Comparison of ENCODE assay signal across 9 mouse cellular contexts in the genomic region with DNA sequence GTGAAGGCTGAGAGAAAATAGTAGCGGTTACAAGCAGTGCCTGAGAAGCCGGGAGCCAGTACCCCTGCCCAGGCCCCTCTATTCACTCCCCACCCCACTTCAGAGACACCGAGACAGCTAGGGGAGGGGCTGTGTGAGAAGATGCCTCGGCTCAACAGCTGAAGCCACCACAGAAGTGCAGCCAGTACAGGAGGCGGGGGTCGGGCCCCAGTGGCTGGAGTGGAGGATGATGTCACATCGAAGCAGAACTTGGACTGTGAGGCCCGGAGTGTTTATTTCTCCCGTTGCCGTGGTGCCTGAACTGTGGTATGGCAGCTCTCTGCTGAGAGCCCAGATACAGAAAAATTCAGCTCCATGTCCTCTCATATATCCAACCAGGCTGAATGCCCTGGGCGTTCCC. TPM values are rescaled to one million over a fixed set of nuclear protein-coding genes. Genes with fewer than 3 reads are reported as not detected.
DNase-seq lines count a peak whose midpoint lies in the region; ATAC-seq lines count a peak whose summit lies in the region.
"Had no signal": no experiment of that assay in that cellular context is flagged by ENCODE, and none has a peak within 500 bp of the region (broad histone marks: within the 10 kb centered on the region; RNA-seq: fewer than 3 reads in every experiment).

No protein-coding gene starts in this region.

- H3K9me3 ChIP-seq in forebrain, embryonic 10.5 days: no peaks in the 10 kb centered on the region
- H3K9me3 ChIP-seq in forebrain, embryonic 12.5 days: no peaks in the 10 kb centered on the region
- no peaks in the 10 kb centered on the region for H3K9me3 ChIP-seq in embryonic facial prominence, embryonic 13.5 days
- no peaks in the 10 kb centered on the region for H3K9me3 ChIP-seq in hindbrain, embryonic 13.5 days
- no peaks in the 10 kb centered on the region for H3K9me3 ChIP-seq in midbrain, embryonic 16.5 days (replicated peaks; ENCODE audit: control insufficient read depth, low read length, poor library complexity, severe bottlenecking)

- H3K4me3 ChIP-seq in forebrain, embryonic 10.5 days: no peak overlapping the region
- H3K4me3 ChIP-seq in forebrain, embryonic 12.5 days (replicated peaks): no peak overlapping the region
- H3K4me3 ChIP-seq in embryonic facial prominence, embryonic 13.5 days: no peak overlapping the region
- H3K4me3 ChIP-seq in hindbrain, embryonic 13.5 days: no peak overlapping the region
- H3K4me3 ChIP-seq in midbrain, embryonic 16.5 days (ENCODE audit: low read depth, low read length): no peak overlapping the region

- H3K9ac ChIP-seq in forebrain, embryonic 12.5 days: no peak overlapping the region
- 0 out of 2 replicates have a peak overlapping the region, but pooled peaks have one; percentile 32 for H3K9ac ChIP-seq in embryonic facial prominence, embryonic 13.5 days
- H3K9ac ChIP-seq in hindbrain, embryonic 13.5 days: no peak overlapping the region
- no peak overlapping the region for H3K9ac ChIP-seq in midbrain, embryonic 16.5 days (ENCODE audit: low read depth, low read length)

- 72% methylated on average over 11 of the region's 11 CpGs for WGBS in forebrain, embryonic 10.5 days
- 45% methylated on average over 11 of the region's 11 CpGs for WGBS in forebrain, embryonic 12.5 days
- WGBS in embryonic facial prominence, embryonic 13.5 days: 41% methylated on average over 11 of the region's 11 CpGs
- WGBS in hindbrain, embryonic 13.5 days: 33% methylated on average over 11 of the region's 11 CpGs
- 29% methylated on average over 11 of the region's 11 CpGs for WGBS in midbrain, embryonic 16.5 days

- peaks cover 12% of the 10 kb centered on the region for H3K4me1 ChIP-seq in forebrain, embryonic 10.5 days
- peaks cover 8% of the 10 kb centered on the region for H3K4me1 ChIP-seq in forebrain, embryonic 12.5 days
- H3K4me1 ChIP-seq in embryonic facial prominence, embryonic 13.5 days: peaks cover 10% of the 10 kb centered on the region
- peaks cover 14% of the 10 kb centered on the region for H3K4me1 ChIP-seq in hindbrain, embryonic 13.5 days (replicated peaks)
- no peaks in the 10 kb centered on the region for H3K4me1 ChIP-seq in midbrain, embryonic 16.5 days (ENCODE audit: control insufficient read depth, insufficient read depth, low read length)

- H3K27me3 ChIP-seq in forebrain, embryonic 10.5 days (ENCODE audit: poor library complexity, severe bottlenecking): no peaks in the 10 kb centered on the region
- H3K27me3 ChIP-seq in forebrain, embryonic 12.5 days: no peaks in the 10 kb centered on the region
- H3K27me3 ChIP-seq in embryonic facial prominence, embryonic 13.5 days: no peaks in the 10 kb centered on the region
- no peaks in the 10 kb centered on the region for H3K27me3 ChIP-seq in hindbrain, embryonic 13.5 days
- H3K27me3 ChIP-seq in midbrain, embryonic 16.5 days (ENCODE audit: control insufficient read depth, insufficient read depth, low read depth, low read length): no peaks in the 10 kb centered on the region

- H3K36me3 ChIP-seq in forebrain, embryonic 10.5 days (replicated peaks): no peaks in the 10 kb centered on the region
- H3K36me3 ChIP-seq in forebrain, embryonic 12.5 days (replicated peaks): no peaks in the 10 kb centered on the region
- H3K36me3 ChIP-seq in embryonic facial prominence, embryonic 13.5 days: no peaks in the 10 kb centered on the region
- H3K36me3 ChIP-seq in hindbrain, embryonic 13.5 days: no peaks in the 10 kb centered on the region
- no peaks in the 10 kb centered on the region for H3K36me3 ChIP-seq in midbrain, embryonic 16.5 days (ENCODE audit: control insufficient read depth, insufficient read depth, low read length)

- DNase-seq in forebrain, embryonic 10.5 days (ENCODE audit: extremely low spot score, low spot score): peak; percentile 32
- no peak for DNase-seq in kidney, postnatal 36 days
- DNase-seq in spleen, postnatal 10 days (ENCODE audit: low spot score in 2 of 2): no peak
- DNase-seq: kidney, postnatal 25 days had no signal

- no peak for ATAC-seq in forebrain, embryonic 12.5 days (ENCODE audit: low FRiP score)
- 0 out of 2 replicates have a peak, but pooled peaks have one; percentile 34 for ATAC-seq in embryonic facial prominence, embryonic 13.5 days (ENCODE audit: insufficient number of reproducible peaks, insufficient read depth, low FRiP score, low TSS enrichment, low read depth)
- no peak for ATAC-seq in hindbrain, embryonic 13.5 days (ENCODE audit: low FRiP score)
- ATAC-seq in midbrain, embryonic 16.5 days: peak; percentile 37; the same call in 1 of the 2 replicates
- no peak for ATAC-seq in megakaryocyte-erythroid progenitor cell, adult 5-6 weeks (replicated peaks; ENCODE audit: low FRiP score, low TSS enrichment, poor library complexity, severe bottlenecking)

- peak overlapping the region; percentile 63; the same call in 1 of the 2 replicates for H3K27ac ChIP-seq in forebrain, embryonic 10.5 days
- no peak overlapping the region for H3K27ac ChIP-seq in forebrain, embryonic 12.5 days
- H3K27ac ChIP-seq in embryonic facial prominence, embryonic 13.5 days: 0 out of 2 replicates have a peak overlapping the region, but pooled peaks have one; percentile 22
- H3K27ac ChIP-seq in hindbrain, embryonic 13.5 days: 0 out of 2 replicates have a peak overlapping the region, but pooled peaks have one; percentile 5
- H3K27ac ChIP-seq in midbrain, embryonic 16.5 days (ENCODE audit: low read length): no peak overlapping the region

- no peak overlapping the region for H3K4me2 ChIP-seq in forebrain, embryonic 12.5 days
- H3K4me2 ChIP-seq in embryonic facial prominence, embryonic 13.5 days: no peak overlapping the region
- H3K4me2 ChIP-seq in hindbrain, embryonic 13.5 days: no peak overlapping the region
- H3K4me2 ChIP-seq in midbrain, embryonic 16.5 days (ENCODE audit: low read length): no peak overlapping the region

RNA-seq across cellular contexts. Expression of gene Odf3l1, which starts 12.7 kb away (rescaled TPM):
- not detected in 2 replicates for polyA plus RNA-seq in forebrain, embryonic 10.5 days (2016; fragmentation: Nextera tagmentation; extraction: Ambion mirVana)
- not detected in 2 replicates for polyA plus RNA-seq in forebrain, embryonic 12.5 days (2016; fragmentation: Nextera tagmentation; extraction: Ambion mirVana)
- 0.52 and 0.91 TPM in 2 replicates for polyA plus RNA-seq in embryonic facial prominence, embryonic 13.5 days (2015; fragmentation: Nextera tagmentation; extraction: Ambion mirVana)
- polyA plus RNA-seq in hindbrain, embryonic 13.5 days (2015; fragmentation: Nextera tagmentation; extraction: Ambion mirVana): 0.18 TPM in 1 of 2 replicates, not detected in the other
- polyA plus RNA-seq in midbrain, embryonic 16.5 days (2015; fragmentation: Nextera tagmentation; extraction: Ambion mirVana): not detected in 2 replicates
- not detected in 2 replicates for total RNA-seq in megakaryocyte-erythroid progenitor cell, adult 5-6 weeks (2014; fragmentation: Nextera tagmentation)
- not detected in 2 replicates for total RNA-seq in megakaryocyte-erythroid progenitor cell, adult 5-6 weeks (2017)

RNA-seq across cellular contexts. Expression of gene Cspg4, which starts 13.1 kb away (rescaled TPM):
- polyA plus RNA-seq in forebrain, embryonic 10.5 days (2016; fragmentation: Nextera tagmentation; extraction: Ambion mirVana): 0.88 and 1.1 TPM in 2 replicates
- polyA plus RNA-seq in forebrain, embryonic 12.5 days (2016; fragmentation: Nextera tagmentation; extraction: Ambion mirVana): 3.0 and 3.8 TPM in 2 replicates
- 17.6 and 22.5 TPM in 2 replicates for polyA plus RNA-seq in embryonic facial prominence, embryonic 13.5 days (2015; fragmentation: Nextera tagmentation; extraction: Ambion mirVana)
- 4.2 and 5.2 TPM in 2 replicates for polyA plus RNA-seq in hindbrain, embryonic 13.5 days (2015; fragmentation: Nextera tagmentation; extraction: Ambion mirVana)
- 7.3 and 7.8 TPM in 2 replicates for polyA plus RNA-seq in midbrain, embryonic 16.5 days (2015; fragmentation: Nextera tagmentation; extraction: Ambion mirVana)
- total RNA-seq in megakaryocyte-erythroid progenitor cell, adult 5-6 weeks (2014; fragmentation: Nextera tagmentation): not detected in 2 replicates
- total RNA-seq in megakaryocyte-erythroid progenitor cell, adult 5-6 weeks (2017): not detected in 2 replicates

RNA-seq across cellular contexts. Expression of gene Lingo1, which starts 55.5 kb away (rescaled TPM):
- 0.74 and 0.77 TPM in 2 replicates for polyA plus RNA-seq in forebrain, embryonic 10.5 days (2016; fragmentation: Nextera tagmentation; extraction: Ambion mirVana)
- 9.4 and 10.5 TPM in 2 replicates for polyA plus RNA-seq in forebrain, embryonic 12.5 days (2016; fragmentation: Nextera tagmentation; extraction: Ambion mirVana)
- polyA plus RNA-seq in embryonic facial prominence, embryonic 13.5 days (2015; fragmentation: Nextera tagmentation; extraction: Ambion mirVana): 4.6 and 4.9 TPM in 2 replicates
- 48.9 and 50.4 TPM in 2 replicates for polyA plus RNA-seq in hindbrain, embryonic 13.5 days (2015; fragmentation: Nextera tagmentation; extraction: Ambion mirVana)
- polyA plus RNA-seq in midbrain, embryonic 16.5 days (2015; fragmentation: Nextera tagmentation; extraction: Ambion mirVana): 71.0 and 83.0 TPM in 2 replicates
- total RNA-seq in megakaryocyte-erythroid progenitor cell, adult 5-6 weeks (2014; fragmentation: Nextera tagmentation): not detected in 2 replicates
- total RNA-seq in megakaryocyte-erythroid progenitor cell, adult 5-6 weeks (2017): not detected in 2 replicates

Comparison
In these comparisons a context has a peak if more than half of its experiments do, and no peak if none do; other contexts are left out.
1. H3K27ac ChIP-seq: peak in forebrain, embryonic 10.5 days (single experiment), embryonic facial prominence, embryonic 13.5 days (single experiment) and hindbrain, embryonic 13.5 days (single experiment); none in forebrain, embryonic 12.5 days (single experiment) and midbrain, embryonic 16.5 days (single experiment).
2. ATAC-seq: peak in embryonic facial prominence, embryonic 13.5 days (single experiment) and midbrain, embryonic 16.5 days (single experiment); none in forebrain, embryonic 12.5 days (single experiment), hindbrain, embryonic 13.5 days (single experiment) and megakaryocyte-erythroid progenitor cell, adult 5-6 weeks (single experiment).